Mouse (Mus musculus) testis, postnatal 10 days (tissue): ENCODE measurements around the gene Tdrkh.
A peak's percentile ranks its signal among the peaks of the same experiment; 100 is the strongest.

Source experiments
- DNase-seq: peaks from one replicate; pipeline ENCODE4 v3.0.0; 2021; ENCODE audit warnings: low spot score

Gene Tdrkh

GRCm38 (mm10) chr3:94413031-94413679 lies at the start of gene Tdrkh:
TSS of gene Tdrkh (plus strand) at chr3:94413273.
- peak; percentile 95 for DNase-seq

GRCm38 (mm10) chr3:94363291-94364153 lies 49.6 kb upstream of the Tdrkh start:
- DNase-seq, result peak; percentile 70

GRCm38 (mm10) chr3:94364154-94364526 lies 48.9 kb upstream of the Tdrkh start:
- no peak for DNase-seq

GRCm38 (mm10) chr3:94366761-94367160 lies 46.3 kb upstream of the Tdrkh start:
- peak; percentile 78 for DNase-seq

- DNase-seq, result no peak
Observed at GRCm38 (mm10) chr3:94367511-94367910, 45.6 kb upstream of the Tdrkh start.

- DNase-seq, result no peak
Observed at GRCm38 (mm10) chr3:94368631-94369030, 44.4 kb upstream of the Tdrkh start.

GRCm38 (mm10) chr3:94369709-94370108 lies 43.4 kb upstream of the Tdrkh start:
- DNase-seq, result peak; percentile 64

- DNase-seq, result peak; percentile 91
Observed at GRCm38 (mm10) chr3:94371637-94372036, 41.4 kb upstream of the Tdrkh start.

- DNase-seq, result no peak
Observed at GRCm38 (mm10) chr3:94372038-94372437, 41.0 kb upstream of the Tdrkh start.

GRCm38 (mm10) chr3:94372641-94373040 lies 40.4 kb upstream of the Tdrkh start, which contains the start of gene Rorc:
TSS of gene Rorc (plus strand) at chr3:94372794.
- no peak for DNase-seq

- DNase-seq, result no peak
Observed at GRCm38 (mm10) chr3:94373090-94373489, 40.0 kb upstream of the Tdrkh start.

- peak; percentile 76 for DNase-seq
Observed at GRCm38 (mm10) chr3:94373597-94374011, 39.5 kb upstream of the Tdrkh start.

GRCm38 (mm10) chr3:94374636-94375035 lies 38.4 kb upstream of the Tdrkh start:
- no peak for DNase-seq

GRCm38 (mm10) chr3:94375146-94375545 lies 37.9 kb upstream of the Tdrkh start:
- DNase-seq, result no peak

- no peak for DNase-seq
Observed at GRCm38 (mm10) chr3:94375861-94376260, 37.2 kb upstream of the Tdrkh start.

- DNase-seq, result no peak
Observed at GRCm38 (mm10) chr3:94377028-94377923, 35.8 kb upstream of the Tdrkh start.

GRCm38 (mm10) chr3:94379831-94380510 lies 33.1 kb upstream of the Tdrkh start:
- no peak for DNase-seq

GRCm38 (mm10) chr3:94382308-94382707 lies 30.8 kb upstream of the Tdrkh start:
- no peak for DNase-seq

- DNase-seq, result no peak
Observed at GRCm38 (mm10) chr3:94383476-94383875, 29.6 kb upstream of the Tdrkh start.

- no peak for DNase-seq
Observed at GRCm38 (mm10) chr3:94386671-94387070, 26.4 kb upstream of the Tdrkh start.

GRCm38 (mm10) chr3:94387391-94387790 lies 25.7 kb upstream of the Tdrkh start:
- no peak for DNase-seq

GRCm38 (mm10) chr3:94388047-94388446 lies 25.0 kb upstream of the Tdrkh start:
- DNase-seq, result no peak
